Mouse (Mus musculus) embryonic stem cell, embryonic (primary cell): ENCODE data around the gene Lrrc25.

ENCODE experiments used
- CTCF ChIA-PET, 4 experiments: fragments of 300-600 bp in 2 of 4; fragments of 350-600 bp in 2 of 4; sonication (Branson Sonifier 250); formaldehyde crosslinking; loops; one replicate each; lab custom pipeline; 2022; ENCODE audit warnings: inconsistent platforms in 2 of 4; lab: Charles Lee
- POLR2A ChIA-PET, 4 experiments: fragments of 300-600 bp in 2 of 4; fragments of 350-600 bp in 2 of 4; sonication (Branson Sonifier 250); formaldehyde crosslinking; loops; one replicate each; lab custom pipeline; 2022; ENCODE audit warnings: antibody characterized with exemption in 4 of 4, inconsistent platforms in 1 of 4; lab: Charles Lee

Lrrc25 gene

GRCm38 (mm10) chr8:70643019-70643418, 27.1 kb downstream of the Lrrc25 start:
- CTCF ChIA-PET: interaction anchor here in 3 of 4 experiments (0.6 to 21.5 kb wide), 12 partner anchors 9 to 670 kb away, joined by 3 to 206 read pairs (median 5); partner anchors contain the start of gene Lsm4 (in 1 of the 3)
- POLR2A ChIA-PET: interaction anchor here (0.6 to 32.6 kb wide), 20 partner anchors 4 to 373 kb away, joined by 3 to 1017 read pairs (median 5); partner anchors contain the start of genes Jund (in 2 of the 4), Lsm4 (in 2 of the 4), Arrdc2 (in 1 of the 4) and Gdf15 (in 1 of the 4)

DNA sequence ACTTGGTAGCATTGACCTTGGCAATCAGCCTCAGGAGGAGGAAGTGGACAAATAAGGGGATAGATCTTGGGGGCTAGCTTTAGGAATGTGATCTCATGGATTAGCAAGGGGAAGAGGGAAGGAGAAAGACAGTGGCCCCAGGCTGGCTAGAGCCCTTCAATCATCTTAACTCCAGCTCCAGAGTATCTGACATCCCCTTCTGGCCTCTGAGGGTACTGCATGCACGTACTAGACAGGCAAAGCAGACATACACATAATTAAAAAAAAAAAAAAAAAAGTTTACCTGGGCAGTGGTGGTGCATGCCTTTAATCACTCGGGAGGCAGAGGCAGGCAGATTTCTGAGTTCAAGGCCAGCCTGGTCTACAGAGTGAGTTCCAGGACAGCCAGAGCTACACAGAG, 28.1 kb downstream of the Lrrc25 start:
- ChIA-PET CTCF (interaction anchor here (0.5 to 21.5 kb wide), 42 partner anchors 8 to 857 kb away, joined by 3 to 206 read pairs (median 4); partner anchors contain the start of genes Jund (in 1 of the 4), Lsm4 (in 1 of the 4), Mrpl34 (in 1 of the 4) and Pgpep1 (in 1 of the 4)), POLR2A (interaction anchor here (0.5 to 32.6 kb wide), 51 partner anchors 3 to 699 kb away, joined by 3 to 1017 read pairs (median 4); partner anchors contain the start of genes Jund (in 3 of the 4), Arrdc2 (in 2 of the 4), Gdf15 (in 2 of the 4) and Lsm4 (in 2 of the 4))

GRCm38 (mm10) chr8:70645501-70646224, 29.7 kb downstream of the Lrrc25 start:
- CTCF ChIA-PET: interaction anchor here in 3 of 4 experiments (0.6 to 21.5 kb wide), 5 partner anchors 15 to 44 kb away, joined by 3 to 206 read pairs (median 3); no protein-coding TSS in a partner anchor
- POLR2A ChIA-PET: interaction anchor here (0.6 to 32.6 kb wide), 28 partner anchors 2 to 1045 kb away, joined by 3 to 1017 read pairs (median 12); partner anchors contain the start of genes Gdf15 (in 3 of the 4), Jund (in 3 of the 4), Pgpep1 (in 3 of the 4) and Lsm4 (in 2 of the 4)

- ChIA-PET CTCF (interaction anchor here (0.6 to 21.5 kb wide), 11 partner anchors 10 to 498 kb away, joined by 3 to 206 read pairs (median 7); no protein-coding TSS in a partner anchor), POLR2A (interaction anchor here in 3 of 4 experiments (0.5 to 32.6 kb wide), 47 partner anchors 1 to 945 kb away, joined by 3 to 1017 read pairs (median 7); partner anchors contain the start of genes Gdf15 (in 3 of the 3), Jund (in 3 of the 3), Lsm4 (in 3 of the 3) and Pgpep1 (in 3 of the 3))
Measured at GRCm38 (mm10) chr8:70646369-70646768, 30.4 kb downstream of the Lrrc25 start.

GRCm38 (mm10) chr8:70646775-70647174, 30.8 kb downstream of the Lrrc25 start:
- ChIA-PET CTCF (interaction anchor here (0.6 to 21.5 kb wide), 15 partner anchors 8 to 498 kb away, joined by 3 to 206 read pairs (median 5); partner anchors contain the start of gene Pgpep1 (in 1 of the 4)), POLR2A (interaction anchor here in 3 of 4 experiments (0.5 to 32.6 kb wide), 53 partner anchors 1 to 945 kb away, joined by 3 to 1017 read pairs (median 6); partner anchors contain the start of genes Arrdc2 (in 3 of the 3), Gdf15 (in 3 of the 3), Jund (in 3 of the 3) and Lsm4 (in 3 of the 3))

- ChIA-PET POLR2A (interaction anchor here (0.6 to 32.6 kb wide), 60 partner anchors 0 to 1687 kb away, joined by 3 to 1017 read pairs (median 6); partner anchors contain the start of genes Gdf15 (in 3 of the 4), Jund (in 3 of the 4), Lsm4 (in 3 of the 4) and Pgpep1 (in 3 of the 4)), CTCF (interaction anchor here (0.5 to 21.5 kb wide), 16 partner anchors 9 to 644 kb away, joined by 3 to 206 read pairs (median 4); partner anchors contain the start of gene Pgpep1 (in 1 of the 4))
Measured at GRCm38 (mm10) chr8:70647343-70648163, 31.6 kb downstream of the Lrrc25 start.

DNA sequence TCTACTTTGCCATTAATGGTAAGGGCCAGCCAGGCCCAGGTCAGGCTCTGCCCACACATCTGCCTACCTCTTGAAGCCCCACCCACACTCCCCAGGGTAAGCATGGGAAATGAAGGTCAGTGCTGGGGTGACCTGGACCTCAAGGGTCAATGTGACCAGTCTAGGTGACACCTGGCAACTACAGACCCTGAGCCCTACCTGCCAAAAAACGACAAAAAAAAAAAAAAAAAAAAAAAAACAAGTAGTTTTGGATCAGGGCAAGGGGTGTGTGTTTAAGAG, 32.1 kb downstream of the Lrrc25 start:
- ChIA-PET CTCF (interaction anchor here in 3 of 4 experiments (0.6 to 21.5 kb wide), 9 partner anchors 9 to 243 kb away, joined by 3 to 206 read pairs (median 6); partner anchors contain the start of gene Ssbp4 (in 1 of the 3)), POLR2A (interaction anchor here (0.6 to 32.6 kb wide), 43 partner anchors 1 to 710 kb away, joined by 3 to 1017 read pairs (median 7); partner anchors contain the start of genes Gdf15 (in 3 of the 4), Jund (in 3 of the 4), Lsm4 (in 3 of the 4) and Pgpep1 (in 3 of the 4))

GRCm38 (mm10) chr8:70648921-70649320, 33.0 kb downstream of the Lrrc25 start:
- ChIA-PET POLR2A (interaction anchor here in 3 of 4 experiments (0.6 to 32.6 kb wide), 45 partner anchors 1 to 576 kb away, joined by 3 to 1017 read pairs (median 7); partner anchors contain the start of genes Gdf15 (in 3 of the 3), Jund (in 3 of the 3), Lsm4 (in 3 of the 3) and Pgpep1 (in 3 of the 3)), CTCF (interaction anchor here in 2 of 4 experiments (0.6 to 21.5 kb wide), 7 partner anchors 19 to 241 kb away, joined by 3 to 206 read pairs (median 6); partner anchors contain the start of gene Ssbp4 (in 1 of the 2))

DNA sequence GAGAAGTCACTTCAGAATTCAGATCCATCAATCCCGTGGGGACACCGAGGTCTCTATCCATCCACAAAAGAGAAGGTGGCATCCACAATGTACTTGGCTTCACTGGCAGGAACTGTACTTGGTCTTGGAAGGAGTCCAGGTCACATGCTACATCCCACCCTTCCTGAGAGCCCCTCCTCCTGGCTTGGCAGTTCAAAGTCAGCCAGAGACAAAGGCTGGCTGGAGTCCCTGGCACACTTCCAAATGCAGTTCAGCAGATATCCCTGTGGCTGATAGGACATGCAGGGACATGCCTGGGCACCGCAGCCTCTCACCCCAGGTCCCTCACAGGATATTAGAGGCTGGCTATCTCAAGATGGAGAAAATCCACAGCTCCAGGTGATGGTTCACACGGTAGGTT, 33.4 kb downstream of the Lrrc25 start:
- POLR2A ChIA-PET: interaction anchor here in 3 of 4 experiments (0.6 to 32.6 kb wide), 45 partner anchors 2 to 717 kb away, joined by 3 to 1017 read pairs (median 6); partner anchors contain the start of genes Gdf15 (in 3 of the 3), Jund (in 3 of the 3), Lsm4 (in 3 of the 3) and Pgpep1 (in 3 of the 3)
- CTCF ChIA-PET: interaction anchor here in 2 of 4 experiments (0.6 to 21.5 kb wide), 9 partner anchors 18 to 241 kb away, joined by 3 to 206 read pairs (median 5); partner anchors contain the start of genes Lsm4 (in 1 of the 2) and Ssbp4 (in 1 of the 2)

DNA sequence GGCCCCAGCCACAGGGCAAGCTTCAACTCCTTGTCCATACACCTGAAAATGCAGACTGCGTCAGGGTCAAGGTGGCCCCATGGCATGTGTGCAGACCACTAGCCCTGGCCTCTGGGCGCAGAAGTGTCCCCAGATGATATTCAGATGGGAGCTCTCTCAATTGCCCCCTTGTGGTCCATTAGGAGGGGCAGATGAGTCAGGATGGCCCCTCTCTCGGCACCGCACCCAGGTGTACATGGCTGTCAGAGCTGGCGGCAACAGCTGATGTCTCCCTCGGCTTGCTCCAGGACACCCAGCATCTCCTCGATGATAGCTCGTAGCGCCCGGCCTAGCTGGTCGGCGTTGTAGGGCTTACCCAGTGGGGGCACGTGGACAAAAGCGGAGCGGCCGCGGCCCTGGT, 34.4 kb downstream of the Lrrc25 start:
- ChIA-PET CTCF (interaction anchor here (0.5 to 21.5 kb wide), 24 partner anchors 9 to 1035 kb away, joined by 3 to 206 read pairs (median 4); partner anchors contain the start of genes Lsm4 (in 2 of the 4) and Pgpep1 (in 1 of the 4)), POLR2A (interaction anchor here (0.6 to 32.6 kb wide), 65 partner anchors 3 to 716 kb away, joined by 3 to 1017 read pairs (median 5); partner anchors contain the start of genes Arrdc2 (in 3 of the 4), Gdf15 (in 3 of the 4), Jund (in 3 of the 4) and Lsm4 (in 3 of the 4))

- CTCF ChIA-PET: interaction anchor here (0.5 to 21.5 kb wide), 11 partner anchors 10 to 367 kb away, joined by 3 to 206 read pairs (median 5); partner anchors contain the start of gene Lsm4 (in 1 of the 4)
- POLR2A ChIA-PET: interaction anchor here (0.6 to 27.2 kb wide), 13 partner anchors 15 to 920 kb away, joined by 3 to 1017 read pairs (median 6); partner anchors contain the start of genes Gdf15 (in 2 of the 4), Jund (in 2 of the 4), Lsm4 (in 2 of the 4) and Ssbp4 (in 2 of the 4)
Measured at GRCm38 (mm10) chr8:70653226-70653625, 37.3 kb downstream of the Lrrc25 start.

DNA sequence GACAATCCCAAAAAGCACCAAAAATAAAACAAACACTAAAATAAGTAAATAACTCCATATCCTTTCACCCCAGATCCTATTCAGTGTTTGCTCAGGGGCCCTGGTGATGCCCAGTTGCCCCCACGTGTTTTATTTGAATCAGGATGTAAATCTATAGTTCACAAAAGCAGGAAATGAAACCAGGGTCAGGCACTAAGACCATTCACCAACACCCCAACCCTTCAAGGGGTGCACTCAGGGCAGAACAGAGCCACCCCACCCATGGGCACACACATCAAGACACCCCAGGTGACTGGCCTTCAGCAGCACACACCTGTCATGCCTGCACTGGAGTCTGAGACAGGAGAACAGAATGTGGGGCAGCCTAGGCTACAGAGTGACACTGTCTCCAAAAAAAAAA, 38.2 kb downstream of the Lrrc25 start:
- POLR2A ChIA-PET: interaction anchor here (0.6 to 27.2 kb wide), 18 partner anchors 13 to 1483 kb away, joined by 3 to 1017 read pairs (median 4); partner anchors contain the start of genes Jund (in 2 of the 4), Lsm4 (in 2 of the 4), Ssbp4 (in 2 of the 4) and Gdf15 (in 1 of the 4)
- CTCF ChIA-PET: interaction anchor here in 2 of 4 experiments (0.6 to 21.5 kb wide), 6 partner anchors 11 to 42 kb away, joined by 5 to 206 read pairs (median 6); partner anchors contain the start of gene Lsm4 (in 1 of the 2)

DNA sequence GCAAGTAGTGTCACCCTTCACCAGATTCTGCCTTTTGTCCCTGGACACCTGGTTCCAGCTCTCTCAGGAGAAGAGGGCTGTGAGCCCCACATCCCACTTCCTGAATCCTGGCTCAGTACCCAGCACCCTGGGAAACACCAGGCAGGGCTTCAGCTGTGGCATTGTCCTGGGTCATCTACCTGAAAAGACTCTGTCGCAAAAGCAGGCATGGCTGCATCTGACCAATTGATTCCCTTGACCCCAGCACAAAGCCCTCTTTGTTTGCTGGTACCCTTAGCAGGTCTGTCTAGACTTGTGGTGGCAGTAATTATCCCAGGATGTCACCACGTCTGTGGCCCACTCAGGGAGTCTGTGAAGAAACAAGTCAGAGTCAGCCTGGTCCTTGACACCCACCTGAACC, 39.5 kb downstream of the Lrrc25 start:
- POLR2A ChIA-PET: interaction anchor here in 3 of 4 experiments (0.9 to 27.2 kb wide), 11 partner anchors 7 to 137 kb away, joined by 3 to 1017 read pairs (median 38); partner anchors contain the start of genes Jund (in 2 of the 3), Lsm4 (in 2 of the 3) and Gdf15 (in 1 of the 3)
- CTCF ChIA-PET: interaction anchor here in 1 of 4 experiments (1.0 to 21.5 kb wide), 3 partner anchors 11 to 44 kb away, joined by 4 to 206 read pairs (median 7); no protein-coding TSS in a partner anchor

- ChIA-PET POLR2A (interaction anchor here (0.5 to 27.2 kb wide), 20 partner anchors 8 to 183 kb away, joined by 3 to 1017 read pairs (median 9); partner anchors contain the start of genes Jund (in 3 of the 4), Lsm4 (in 3 of the 4), Arrdc2 (in 1 of the 4) and Gdf15 (in 1 of the 4)), CTCF (interaction anchor here in 3 of 4 experiments (0.6 to 21.5 kb wide), 5 partner anchors 10 to 46 kb away, joined by 3 to 206 read pairs (median 12); no protein-coding TSS in a partner anchor)
Measured at GRCm38 (mm10) chr8:70656193-70656790, 40.3 kb downstream of the Lrrc25 start.
